Mouse (Mus musculus): ENCODE measurements at regions not wholly inside any gene's neighbourhood (a gene's known extent, or its start where the extent isn't known, plus 50 kb on each side); places are given as distances from the start of the nearest gene placed in this dataset.

GRCm38 (mm10) chr17:16041542-16042251 is 210.9 kb upstream of the Rgmb start:
- TF ChIP-seq GATA1 (IDR thresholded peaks at IDR 0.05; ENCODE audit: borderline replicate concordance, low read length) (no peak), FLI1 (IDR thresholded peaks at IDR 0.05; ENCODE audit: low read length) (no peak)
